Mouse (Mus musculus): ENCODE measurements around the gene Ulk1.

Gene Ulk1

GRCm38 (mm10) chr5:110769272-110769671 is 40.6 kb downstream of the Ulk1 start:
- no peak for DNase-seq (ENCODE audit: low read depth, low spot score)

- no peak for DNase-seq (ENCODE audit: low read depth, low spot score)
Measured at GRCm38 (mm10) chr5:110763890-110764289, 46.0 kb downstream of the Ulk1 start.

GRCm38 (mm10) chr5:110745021-110745420 is 64.9 kb downstream of the Ulk1 start:
- no peak for DNase-seq (ENCODE audit: low read depth, low spot score)

- no peak for DNase-seq (ENCODE audit: low read depth, low spot score)
Measured at GRCm38 (mm10) chr5:110739496-110740275, 70.2 kb downstream of the Ulk1 start.

- no peak for DNase-seq (ENCODE audit: low read depth, low spot score)
Measured at GRCm38 (mm10) chr5:110735606-110736005, 74.3 kb downstream of the Ulk1 start.

Measured in mesoderm, embryonic 11.5 days (tissue).